In the genomic region with DNA sequence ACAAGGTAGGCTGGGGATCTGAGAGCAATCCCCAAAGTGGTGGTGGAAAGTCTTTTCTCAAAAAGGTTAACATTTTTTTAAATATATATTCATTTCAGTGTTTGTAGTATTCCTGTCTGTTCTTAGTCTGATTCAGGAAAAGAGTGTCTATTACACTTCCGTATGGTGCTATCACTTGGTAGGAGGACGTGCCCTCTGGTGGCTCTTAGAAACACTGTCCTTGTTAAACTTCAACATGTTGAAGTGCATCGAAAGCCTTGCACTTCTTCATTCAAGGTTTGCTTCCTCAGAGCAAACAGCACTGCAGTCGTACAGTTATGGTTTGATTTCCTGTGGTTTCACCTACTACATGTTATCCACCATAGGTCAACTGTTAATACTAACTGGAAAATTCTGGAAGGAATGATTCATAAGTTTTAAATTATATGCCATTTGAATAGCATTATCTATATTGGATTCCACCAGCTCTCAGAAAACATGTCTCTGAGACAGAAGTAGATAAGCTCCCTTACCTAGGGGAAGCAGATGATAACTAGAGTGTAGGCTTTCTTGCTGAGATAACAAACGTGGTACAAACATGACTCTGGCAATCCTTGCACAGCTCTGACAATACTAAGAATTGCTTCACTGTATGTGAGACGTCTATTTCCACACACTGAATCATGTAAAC, we compare ENCODE assay signal across 21 mouse cellular contexts.
DNase-seq lines count a peak whose midpoint lies in the region; ATAC-seq and TF ChIP-seq lines count a peak whose summit lies in the region.
"Had no signal": no experiment of that assay in that cellular context is flagged by ENCODE, and none has a peak within 500 bp of the region (broad histone marks: within the 10 kb centered on the region; RNA-seq: fewer than 3 reads in every experiment).

No protein-coding gene starts in this region.

- TF ChIP-seq CTCF in forebrain, postnatal 0 days (IDR thresholded peaks at IDR 0.05; ENCODE audit: low read depth) = 0 out of 2 replicates have a peak, but pooled peaks have one; percentile 7
- TF ChIP-seq CTCF in liver, postnatal 0 days (IDR thresholded peaks at IDR 0.05; ENCODE audit: low read depth) = no peak; the same call in 1 of the 2 replicates

- H3K9me3 ChIP-seq in forebrain, postnatal 0 days (ENCODE audit: low read length) = no peaks in the 10 kb centered on the region
- H3K9me3 ChIP-seq in forebrain, embryonic 12.5 days = no peaks in the 10 kb centered on the region
- no peaks in the 10 kb centered on the region for H3K9me3 ChIP-seq in liver, postnatal 0 days (ENCODE audit: low read length)
- H3K9me3 ChIP-seq: forebrain, embryonic 10.5 days; heart, embryonic 12.5 days; kidney, embryonic 15.5 days; limb, embryonic 12.5 days; lung, embryonic 15.5 days; midbrain, embryonic 15.5 days had no signal

- no peak for ATAC-seq in forebrain, postnatal 0 days
- no peak for ATAC-seq in forebrain, embryonic 12.5 days (ENCODE audit: low FRiP score)
- peak; percentile 43; the same call in 1 of the 2 replicates for ATAC-seq in liver, postnatal 0 days
- ATAC-seq: CD4-positive, CD25-positive, alpha-beta regulatory T cell, adult 4 months; intestine, embryonic 16.5 days; midbrain, embryonic 15.5 days had no signal

- H3K4me2 ChIP-seq in forebrain, postnatal 0 days (ENCODE audit: low read depth) = no peak overlapping the region
- H3K4me2 ChIP-seq in forebrain, embryonic 12.5 days = no peak overlapping the region
- no peak overlapping the region for H3K4me2 ChIP-seq in liver, postnatal 0 days (ENCODE audit: low read depth, low read length)
- H3K4me2 ChIP-seq: heart, embryonic 12.5 days; hindbrain, embryonic 14.5 days; kidney, embryonic 15.5 days; limb, embryonic 12.5 days; lung, embryonic 15.5 days; midbrain, embryonic 15.5 days had no signal

- no peak overlapping the region for H3K9ac ChIP-seq in forebrain, postnatal 0 days
- H3K9ac ChIP-seq in forebrain, embryonic 12.5 days = no peak overlapping the region
- no peak overlapping the region for H3K9ac ChIP-seq in liver, postnatal 0 days (replicated peaks)
- H3K9ac ChIP-seq: heart, embryonic 12.5 days; hindbrain, embryonic 14.5 days; kidney, embryonic 15.5 days; limb, embryonic 12.5 days; lung, embryonic 15.5 days; midbrain, embryonic 15.5 days had no signal

- TF ChIP-seq EP300 in liver, postnatal 0 days (IDR thresholded peaks at IDR 0.05; ENCODE audit: low read depth) = no peak

- H3K27ac ChIP-seq in forebrain, postnatal 0 days (ENCODE audit: low read depth, low read length) = no peak overlapping the region
- no peak overlapping the region for H3K27ac ChIP-seq in forebrain, embryonic 12.5 days
- no peak overlapping the region for H3K27ac ChIP-seq in liver, postnatal 0 days (ENCODE audit: low read depth)
- H3K27ac ChIP-seq: forebrain, embryonic 10.5 days; hindbrain, embryonic 14.5 days; kidney, embryonic 15.5 days; limb, embryonic 12.5 days; lung, embryonic 15.5 days; midbrain, embryonic 15.5 days had no signal

- no peaks in the 10 kb centered on the region for H3K36me3 ChIP-seq in forebrain, postnatal 0 days (ENCODE audit: insufficient read depth)
- peaks cover 31% of the 10 kb centered on the region for H3K36me3 ChIP-seq in forebrain, embryonic 12.5 days (replicated peaks)
- H3K36me3 ChIP-seq in liver, postnatal 0 days (replicated peaks; ENCODE audit: insufficient read depth, low read length) = peaks cover 17% of the 10 kb centered on the region
- H3K36me3 ChIP-seq: midbrain, embryonic 15.5 days had no signal

- no peaks in the 10 kb centered on the region for H3K4me1 ChIP-seq in forebrain, postnatal 0 days (ENCODE audit: insufficient read depth)
- H3K4me1 ChIP-seq in forebrain, embryonic 12.5 days = no peaks in the 10 kb centered on the region
- H3K4me1 ChIP-seq in liver, postnatal 0 days (ENCODE audit: insufficient read depth) = no peaks in the 10 kb centered on the region
- H3K4me1 ChIP-seq: forebrain, embryonic 10.5 days; kidney, embryonic 15.5 days; limb, embryonic 12.5 days; lung, embryonic 15.5 days; midbrain, embryonic 15.5 days had no signal

- no peak for DNase-seq in forebrain, postnatal 0 days
- DNase-seq in 416B (ENCODE audit: low read depth) = peak; percentile 35
- DNase-seq in c-Kit-positive CD71-positive TER-119-positive erythroid progenitor cells, embryonic 14.5 days (ENCODE audit: low spot score) = peak; percentile 22
- no peak for DNase-seq in liver, postnatal 0 days
- DNase-seq in right cerebral cortex, postnatal 4 days = no peak
- no peak for DNase-seq in cerebellum, postnatal 10 days
- DNase-seq in lung, postnatal 10 days = no peak
- DNase-seq: adrenal gland, adult 2 months; cerebellum, adult 11 months; cerebellum, postnatal 14 days; retina, postnatal 1 day had no signal

- WGBS in forebrain, postnatal 0 days = 91% methylated on average over 6 of the region's 6 CpGs
- 91% methylated on average over 6 of the region's 6 CpGs for WGBS in forebrain, embryonic 12.5 days
- 45% methylated on average over 6 of the region's 6 CpGs for WGBS in liver, postnatal 0 days (ENCODE audit: insufficient replicate concordance)

- H3K27me3 ChIP-seq in forebrain, postnatal 0 days (ENCODE audit: insufficient read depth, low read length) = no peaks in the 10 kb centered on the region
- no peaks in the 10 kb centered on the region for H3K27me3 ChIP-seq in forebrain, embryonic 12.5 days
- H3K27me3 ChIP-seq in liver, postnatal 0 days (ENCODE audit: insufficient read depth, low read length) = no peaks in the 10 kb centered on the region
- H3K27me3 ChIP-seq: heart, embryonic 12.5 days; kidney, embryonic 15.5 days; limb, embryonic 12.5 days; lung, embryonic 15.5 days; midbrain, embryonic 15.5 days had no signal

- no peak overlapping the region for H3K4me3 ChIP-seq in forebrain, postnatal 0 days (ENCODE audit: low read depth, low read length)
- H3K4me3 ChIP-seq in forebrain, embryonic 12.5 days (replicated peaks) = no peak overlapping the region
- H3K4me3 ChIP-seq in liver, postnatal 0 days (ENCODE audit: low read depth, low read length) = no peak overlapping the region
- H3K4me3 ChIP-seq: forebrain, embryonic 10.5 days; heart, embryonic 12.5 days; kidney, embryonic 15.5 days; limb, embryonic 12.5 days; lung, embryonic 15.5 days; midbrain, embryonic 15.5 days had no signal

Comparison
In these comparisons a context has a peak if more than half of its experiments do, and no peak if none do; other contexts are left out.
1. DNase-seq: peak in 416B (single experiment) and c-Kit-positive CD71-positive TER-119-positive erythroid progenitor cells, embryonic 14.5 days (single experiment); none in forebrain, postnatal 0 days (single experiment), liver, postnatal 0 days (single experiment), right cerebral cortex, postnatal 4 days (single experiment), cerebellum, postnatal 10 days (0 of 2) and lung, postnatal 10 days (single experiment).